Mouse (Mus musculus): ENCODE results near the gene Mtus2. TPM values are rescaled to one million over a fixed set of nuclear protein-coding genes. Genes with fewer than 3 reads are reported as not detected.

Gene Mtus2
- total and polyA plus RNA-seq, 3 experiments: 0.03 to 0.13 TPM; not detected in 1

DNA sequence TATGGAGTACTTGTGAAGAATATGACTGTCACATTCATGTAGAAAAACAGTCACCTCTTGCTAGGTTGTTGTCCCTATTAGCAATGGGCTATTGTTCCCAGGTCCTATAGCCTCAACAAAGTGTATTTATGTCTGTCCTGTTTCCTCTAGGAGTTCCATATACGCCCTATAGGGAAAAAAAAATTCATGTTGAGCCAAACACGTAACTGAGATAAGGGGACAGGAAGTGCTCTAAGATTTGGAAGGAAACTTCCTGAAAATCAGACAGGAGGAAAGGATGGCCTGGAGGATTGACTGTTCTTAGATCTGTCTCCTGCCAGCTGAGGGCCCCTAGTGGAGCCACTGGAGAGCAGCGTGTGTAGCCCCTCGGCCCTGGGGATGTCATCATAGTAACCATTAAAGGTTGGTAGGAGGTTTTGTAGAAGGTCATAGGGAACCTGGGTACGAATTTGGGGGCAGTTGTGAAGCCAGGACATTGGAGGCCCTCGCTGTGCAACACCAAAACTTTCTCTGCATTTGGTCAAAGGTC, 42.0 kb upstream of the Mtus2 start:
- H3K9me3 ChIP-seq (replicated peaks; ENCODE audit: low read length): peaks cover 3% of the 10 kb centered on the region
- H3K4me2 ChIP-seq (ENCODE audit: insufficient read depth, low read depth, poor library complexity, severe bottlenecking): no peak overlapping the region
- no peak overlapping the region for H3K9ac ChIP-seq (ENCODE audit: insufficient read depth, low read depth)
- H3K36me3 ChIP-seq (replicated peaks in 1 of 2; ENCODE audit: control insufficient read depth in 1 of 2, insufficient read depth in 1 of 2, low read length in 1 of 2): no peaks in the 10 kb centered on the region
- H3K79me2 ChIP-seq (replicated peaks; ENCODE audit: control insufficient read depth, extremely low read depth, insufficient read depth, poor library complexity, severe bottlenecking): no peaks in the 10 kb centered on the region
- in situ Hi-C loops (cut with MboI; ENCODE audit: low pct_ligation_motif_present, low pct_unique_long_range_greater_than_20kb, low sequenced_read_pairs): no loop called here
- dilution Hi-C loops (cut with MboI; ENCODE audit: extremely low pct_ligation_motif_present, extremely low pct_unique_long_range_greater_than_20kb, low sequenced_read_pairs): no loop called here
- H3K27me3 ChIP-seq (replicated peaks): no peaks in the 10 kb centered on the region
- TF ChIP-seq CTCF (conservative IDR thresholded peaks at IDR 0.05 in 1 of 2, IDR thresholded peaks at IDR 0.05 in 1 of 2; ENCODE audit: low read depth in 2 of 2, low read length in 2 of 2): peak in 1 of 2 experiments; percentile 30; a peak in 2 of 4 replicates
- peak; percentile 21 for TF ChIP-seq SMC3 (IDR thresholded peaks at IDR 0.05; ENCODE audit: low read depth, low read length)
- no peak for TF ChIP-seq CHD2 (IDR thresholded peaks at IDR 0.05; ENCODE audit: low read length)
- TF ChIP-seq RAD21 (IDR thresholded peaks at IDR 0.05; ENCODE audit: low read depth, low read length): peak; percentile 31
- H3K4me3 ChIP-seq (replicated peaks in 1 of 3; ENCODE audit: low read depth in 2 of 3, low read length in 2 of 3, poor library complexity in 1 of 3): no peak overlapping the region
- peaks cover 0 to 19% of the 10 kb centered on the region in 2 experiments; a peak in 2 of 4 replicates for H3K4me1 ChIP-seq (ENCODE audit: control insufficient read depth in 1 of 2, insufficient read depth in 2 of 2)
- DNase-seq (ENCODE audit: extremely low read depth): peak; percentile 12
- H3K27ac ChIP-seq (ENCODE audit: insufficient read depth, low read depth): no peak overlapping the region

DNA sequence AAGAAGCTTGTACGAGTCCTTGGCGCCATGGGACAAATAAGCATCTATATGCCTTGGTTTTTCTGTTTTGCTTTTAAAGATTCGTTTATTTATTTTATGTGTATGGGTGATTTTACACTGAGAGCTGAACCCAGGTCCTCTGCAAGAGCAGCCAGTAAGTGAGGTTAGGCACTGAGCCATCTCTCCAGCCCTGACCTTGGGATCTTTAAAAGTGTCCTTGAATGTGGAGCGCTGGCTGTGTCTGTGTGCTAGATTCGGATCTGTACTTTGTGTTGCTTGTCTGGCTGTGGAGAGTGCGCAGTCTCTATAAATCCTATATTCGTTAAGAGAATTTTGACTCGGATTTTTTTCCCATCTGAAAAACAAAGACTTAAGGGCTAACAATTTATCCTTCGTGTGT, 40.9 kb upstream of the Mtus2 start:
- Histone ChIP-seq H3K9me3 (replicated peaks; ENCODE audit: low read length) (no peaks in the 10 kb centered on the region), H3K27me3 (replicated peaks) (no peaks in the 10 kb centered on the region), H3K9ac (ENCODE audit: insufficient read depth, low read depth) (no peak overlapping the region), H3K27ac (ENCODE audit: insufficient read depth, low read depth) (no peak overlapping the region), H3K4me3 (replicated peaks in 1 of 3; ENCODE audit: low read depth in 2 of 3, low read length in 2 of 3, poor library complexity in 1 of 3) (no peak overlapping the region), H3K4me1 (ENCODE audit: control insufficient read depth in 1 of 2, insufficient read depth in 2 of 2) (peaks cover 0 to 19% of the 10 kb centered on the region in 2 experiments; a peak in 2 of 4 replicates), H3K4me2 (ENCODE audit: insufficient read depth, low read depth, poor library complexity, severe bottlenecking) (no peak overlapping the region), H3K36me3 (replicated peaks in 1 of 2; ENCODE audit: control insufficient read depth in 1 of 2, insufficient read depth in 1 of 2, low read length in 1 of 2) (no peaks in the 10 kb centered on the region), H3K79me2 (replicated peaks; ENCODE audit: control insufficient read depth, extremely low read depth, insufficient read depth, poor library complexity, severe bottlenecking) (no peaks in the 10 kb centered on the region)
- in situ Hi-C loops (cut with MboI; ENCODE audit: low pct_ligation_motif_present, low pct_unique_long_range_greater_than_20kb, low sequenced_read_pairs) (no loop called here), dilution Hi-C loops (cut with MboI; ENCODE audit: extremely low pct_ligation_motif_present, extremely low pct_unique_long_range_greater_than_20kb, low sequenced_read_pairs) (no loop called here)
- no peak for TF ChIP-seq ZC3H11A (IDR thresholded peaks at IDR 0.05; ENCODE audit: low read depth, low read length)
- no peak for TF ChIP-seq BHLHE40 (IDR thresholded peaks at IDR 0.05; ENCODE audit: low read depth, low read length)
- no peak for TF ChIP-seq MYC (IDR thresholded peaks at IDR 0.05; ENCODE audit: low read depth, low read length)
- no peak for TF ChIP-seq EP300 (IDR thresholded peaks at IDR 0.05; ENCODE audit: low read length)
- TF ChIP-seq RCOR1 (conservative IDR thresholded peaks at IDR 0.05; ENCODE audit: low read depth, low read length): no peak
- TF ChIP-seq E2F4 (IDR thresholded peaks at IDR 0.05; ENCODE audit: insufficient replicate concordance, low read depth, low read length): no peak
- TF ChIP-seq HCFC1 (IDR thresholded peaks at IDR 0.05; ENCODE audit: low read depth, low read length): no peak
- TF ChIP-seq CTCF (conservative IDR thresholded peaks at IDR 0.05 in 1 of 2, IDR thresholded peaks at IDR 0.05 in 1 of 2; ENCODE audit: low read depth in 2 of 2, low read length in 2 of 2): no peak
- TF ChIP-seq JUN (IDR thresholded peaks at IDR 0.05; ENCODE audit: insufficient read depth, low read depth, low read length): no peak
- TF ChIP-seq POLR2AphosphoS2 (IDR thresholded peaks at IDR 0.05; ENCODE audit: low read depth, low read length): no peak
- no peak for TF ChIP-seq ZKSCAN1 (IDR thresholded peaks at IDR 0.05; ENCODE audit: borderline replicate concordance, low read depth, low read length)
- TF ChIP-seq IRF4 (IDR thresholded peaks at IDR 0.05; ENCODE audit: low read depth, low read length): no peak
- TF ChIP-seq ZNF384 (IDR thresholded peaks at IDR 0.05; ENCODE audit: low read depth, low read length): no peak
- no peak for TF ChIP-seq MEF2A (IDR thresholded peaks at IDR 0.05; ENCODE audit: borderline replicate concordance, low read depth, low read length)
- no peak for DNase-seq (ENCODE audit: extremely low read depth)

Data from CH12.LX (cell line).